Mouse (Mus musculus) ES-E14 (cell line): ENCODE data around the gene Trim2. TPM values are rescaled to one million over a fixed set of nuclear protein-coding genes. Genes with fewer than 3 reads are reported as not detected.

Experiments
- DNase-seq: peaks from one replicate; pipeline ENCODE4 v3.0.0-alpha.2; 2013; ENCODE audit warnings: low read depth, low spot score
- H3K27ac ChIP-seq: 2 replicates; pipeline ENCODE4 v1.5.1; 2012; ENCODE audit warnings: low read depth, mild to moderate bottlenecking, low read length, moderate library complexity, mixed read lengths; ENCODE audit not compliant: poor library complexity, insufficient read depth, severe bottlenecking
- H3K36me3 ChIP-seq: 2 replicates; pipeline ENCODE4 v1.6.1; 2012; ENCODE audit warnings: mild to moderate bottlenecking, low read length, moderate library complexity, mixed read lengths; ENCODE audit not compliant: control insufficient read depth, poor library complexity, insufficient read depth, severe bottlenecking
- H3K4me1 ChIP-seq, 2 experiments: fragments of 150-350 bp in 1 of 2; sonication (generic) in 1 of 2; 2 replicates each; pipeline ENCODE4 v1.6.1; 2012; ENCODE audit warnings: low read length in 2 of 2, mild to moderate bottlenecking in 1 of 2, mixed read lengths in 1 of 2; ENCODE audit not compliant: control insufficient read depth in 2 of 2, insufficient read depth in 2 of 2, poor library complexity in 1 of 2
- H3K4me3 ChIP-seq, 2 experiments: fragments of 150-350 bp in 1 of 2; sonication (generic) in 1 of 2; 2 replicates each; pipeline ENCODE4 v1.5.1; 2012; ENCODE audit warnings: low read length in 2 of 2, low read depth in 1 of 2, mild to moderate bottlenecking in 1 of 2, mixed read lengths in 1 of 2; ENCODE audit not compliant: insufficient read depth in 1 of 2, poor library complexity in 1 of 2, severe bottlenecking in 1 of 2
- H3K9ac ChIP-seq: 2 replicates; pipeline ENCODE4 v1.6.1; 2012; ENCODE audit warnings: low read depth, mild to moderate bottlenecking, low read length, mixed read lengths; ENCODE audit not compliant: poor library complexity, insufficient read depth, severe bottlenecking
- H3K9me3 ChIP-seq: fragments of 150-350 bp; sonication (generic); 2 replicates; pipeline ENCODE4 v1.6.1; 2012; ENCODE audit warnings: low read depth, mild to moderate bottlenecking, low read length; ENCODE audit not compliant: control insufficient read depth, insufficient read depth
- CHD2 ChIP-seq: IDR thresholded peaks from 2 replicates; pipeline ENCODE4 v1.6.1; 2014; ENCODE audit warnings: mild to moderate bottlenecking, low read depth, low read length, inconsistent platforms
- HCFC1 ChIP-seq: IDR thresholded peaks from 2 replicates; pipeline ENCODE4 v1.6.1; 2012; ENCODE audit warnings: low read length, inconsistent platforms, borderline replicate concordance; ENCODE audit not compliant: insufficient read depth
- MAFK ChIP-seq: IDR thresholded peaks from 2 replicates; pipeline ENCODE4 v1.6.1; 2014; ENCODE audit warnings: mild to moderate bottlenecking, low read depth, low read length, inconsistent platforms; ENCODE audit not compliant: insufficient read depth
- ZC3H11A ChIP-seq: IDR thresholded peaks from 2 replicates; pipeline ENCODE4 v1.6.1; 2012; ENCODE audit warnings: low read depth, mild to moderate bottlenecking, inconsistent platforms, low read length, borderline replicate concordance
- ZNF384 ChIP-seq: IDR thresholded peaks from 2 replicates; pipeline ENCODE4 v1.6.1; 2012; ENCODE audit warnings: low read depth, low read length, inconsistent platforms
- in situ Hi-C, 2 experiments: fragments of 600-800 bp; cut with MboI; formaldehyde crosslinking; loops; one replicate each; pipeline ENCODE4 v1.15.1; 2025; ENCODE audit warnings: low sequenced_read_pairs in 2 of 2, inconsistent platforms in 1 of 2; ENCODE audit not compliant: unreplicated experiment in 2 of 2
- total RNA-seq: library from RNA; depleted of rRNA; stranded (reverse); fragments of 300-350 nt; gene quantifications from 2 replicates; pipeline ENCODE4 v1.2.3, GENCODE M21; 2012

Trim2 gene
- total RNA-seq, 1 experiment = 27.3 TPM

GRCm38 (mm10) chr3:84251721-84252120 is 55.0 kb downstream of the Trim2 start:
- TF ChIP-seq ZC3H11A (no peak), HCFC1 (no peak), CHD2 (no peak), MAFK (no peak), ZNF384 (no peak)
- Histone ChIP-seq H3K27ac (no peak overlapping the region), H3K36me3 (no peaks in the 10 kb centered on the region), H3K4me1 (no peaks in the 10 kb centered on the region), H3K9me3 (no peaks in the 10 kb centered on the region), H3K9ac (no peak overlapping the region), H3K4me3 (no peak overlapping the region)
- DNase-seq = no peak
- in situ Hi-C loops = no loop called here

- no peaks in the 10 kb centered on the region for H3K36me3 ChIP-seq
- H3K4me1 ChIP-seq = no peaks in the 10 kb centered on the region
- in situ Hi-C loops = no loop called here
- no peaks in the 10 kb centered on the region for H3K9me3 ChIP-seq
- TF ChIP-seq ZC3H11A = no peak
- TF ChIP-seq CHD2 = no peak
- no peak for TF ChIP-seq ZNF384
- no peak for TF ChIP-seq HCFC1
- TF ChIP-seq MAFK = no peak
- DNase-seq = no peak
- H3K27ac ChIP-seq = no peak overlapping the region
- no peak overlapping the region for H3K4me3 ChIP-seq
- no peak overlapping the region for H3K9ac ChIP-seq
These were observed 56.4 kb downstream of the Trim2 start for GRCm38 (mm10) chr3:84250275-84250674.

GRCm38 (mm10) chr3:84247789-84248188 is 58.9 kb downstream of the Trim2 start:
- H3K4me1 ChIP-seq = no peaks in the 10 kb centered on the region
- H3K9me3 ChIP-seq = no peaks in the 10 kb centered on the region
- no peak overlapping the region for H3K9ac ChIP-seq
- in situ Hi-C loops = no loop called here
- H3K27ac ChIP-seq = no peak overlapping the region
- TF ChIP-seq CHD2 (no peak), ZNF384 (no peak), MAFK (no peak), HCFC1 (no peak), ZC3H11A (no peak)
- H3K36me3 ChIP-seq = no peaks in the 10 kb centered on the region
- no peak for DNase-seq
- H3K4me3 ChIP-seq = no peak overlapping the region

- no peak overlapping the region for H3K9ac ChIP-seq
- H3K36me3 ChIP-seq = no peaks in the 10 kb centered on the region
- H3K4me1 ChIP-seq = no peaks in the 10 kb centered on the region
- no peak for DNase-seq
- no peak overlapping the region for H3K27ac ChIP-seq
- TF ChIP-seq ZNF384 (no peak), CHD2 (no peak), ZC3H11A (no peak), HCFC1 (no peak), MAFK (no peak)
- H3K9me3 ChIP-seq = no peaks in the 10 kb centered on the region
- no peak overlapping the region for H3K4me3 ChIP-seq
- in situ Hi-C loops = no loop called here
These were observed 60.2 kb downstream of the Trim2 start for GRCm38 (mm10) chr3:84246421-84246861.

- in situ Hi-C loops = no loop called here
- Histone ChIP-seq H3K36me3 (no peaks in the 10 kb centered on the region), H3K4me1 (no peaks in the 10 kb centered on the region), H3K9ac (no peak overlapping the region), H3K9me3 (no peaks in the 10 kb centered on the region), H3K27ac (no peak overlapping the region), H3K4me3 (no peak overlapping the region)
- no peak for DNase-seq
- TF ChIP-seq CHD2 = no peak
- TF ChIP-seq ZC3H11A = no peak
- no peak for TF ChIP-seq HCFC1
- TF ChIP-seq MAFK = no peak
- no peak for TF ChIP-seq ZNF384
These were observed 63.6 kb downstream of the Trim2 start for GRCm38 (mm10) chr3:84243116-84243515.
